Mouse (Mus musculus): ENCODE measurements at regions not wholly inside any gene's neighbourhood (a gene's known extent, or its start where the extent isn't known, plus 50 kb on each side); places are given as distances from the start of the nearest gene placed in this dataset.

- H3K4me2 ChIP-seq (ENCODE audit: low read depth), result no peak overlapping the region
- DNase-seq (ENCODE audit: low spot score) (no peak), ATAC-seq (ENCODE audit: insufficient read depth, low FRiP score, low TSS enrichment) (no peak)
- H3K27me3 ChIP-seq (ENCODE audit: control insufficient read depth, insufficient read depth, low read length), result no peaks in the 10 kb centered on the region
- H3K4me3 ChIP-seq (ENCODE audit: low read depth, low read length), result no peak overlapping the region
- no peak overlapping the region for H3K9ac ChIP-seq (ENCODE audit: low read length)
- WGBS, result 85% methylated on average over 2 of the region's 2 CpGs
- H3K27ac ChIP-seq (ENCODE audit: low read depth, low read length), result no peak overlapping the region
- no peaks in the 10 kb centered on the region for H3K9me3 ChIP-seq (ENCODE audit: control insufficient read depth, low read length)
- no peaks in the 10 kb centered on the region for H3K36me3 ChIP-seq (ENCODE audit: control insufficient read depth, insufficient read depth, low read length)
- H3K4me1 ChIP-seq (ENCODE audit: control insufficient read depth, insufficient read depth, low read length), result no peaks in the 10 kb centered on the region
Measured at GRCm38 (mm10) chr14:102038145-102038544, 308.4 kb downstream of the Lmo7 start.

GRCm38 (mm10) chr14:102037487-102037886 is 307.7 kb downstream of the Lmo7 start:
- H3K9ac ChIP-seq (ENCODE audit: low read length), result no peak overlapping the region
- H3K4me1 ChIP-seq (ENCODE audit: control insufficient read depth, insufficient read depth, low read length), result no peaks in the 10 kb centered on the region
- no peaks in the 10 kb centered on the region for H3K27me3 ChIP-seq (ENCODE audit: control insufficient read depth, insufficient read depth, low read length)
- no peak for ATAC-seq (ENCODE audit: insufficient read depth, low FRiP score, low TSS enrichment)
- no peak overlapping the region for H3K4me2 ChIP-seq (ENCODE audit: low read depth)
- H3K9me3 ChIP-seq (ENCODE audit: control insufficient read depth, low read length), result no peaks in the 10 kb centered on the region
- no peak overlapping the region for H3K4me3 ChIP-seq (ENCODE audit: low read depth, low read length)
- no peak overlapping the region for H3K27ac ChIP-seq (ENCODE audit: low read depth, low read length)
- WGBS, result 90% methylated on average over 5 of the region's 5 CpGs
- DNase-seq (ENCODE audit: low spot score), result no peak
- no peaks in the 10 kb centered on the region for H3K36me3 ChIP-seq (ENCODE audit: control insufficient read depth, insufficient read depth, low read length)

- 80% methylated on average over 10 of the region's 10 CpGs for WGBS
- no peaks in the 10 kb centered on the region for H3K4me1 ChIP-seq (ENCODE audit: control insufficient read depth, insufficient read depth, low read length)
- no peaks in the 10 kb centered on the region for H3K9me3 ChIP-seq (ENCODE audit: control insufficient read depth, low read length)
- no peaks in the 10 kb centered on the region for H3K36me3 ChIP-seq (ENCODE audit: control insufficient read depth, insufficient read depth, low read length)
- H3K27ac ChIP-seq (ENCODE audit: low read depth, low read length), result no peak overlapping the region
- H3K4me2 ChIP-seq (ENCODE audit: low read depth), result no peak overlapping the region
- no peaks in the 10 kb centered on the region for H3K27me3 ChIP-seq (ENCODE audit: control insufficient read depth, insufficient read depth, low read length)
- H3K9ac ChIP-seq (ENCODE audit: low read length), result no peak overlapping the region
- no peak overlapping the region for H3K4me3 ChIP-seq (ENCODE audit: low read depth, low read length)
- no peak for ATAC-seq (ENCODE audit: insufficient read depth, low FRiP score, low TSS enrichment)
- DNase-seq (ENCODE audit: low spot score), result no peak
Measured at GRCm38 (mm10) chr14:102031047-102031903, 301.5 kb downstream of the Lmo7 start.

- no peaks in the 10 kb centered on the region; the same call in 1 of the 2 replicates for H3K4me1 ChIP-seq (ENCODE audit: control insufficient read depth, insufficient read depth, low read length)
- WGBS, result 60% methylated on average over 3 of the region's 3 CpGs
- no peak for DNase-seq (ENCODE audit: low spot score)
- H3K4me2 ChIP-seq (ENCODE audit: low read depth), result no peak overlapping the region
- no peaks in the 10 kb centered on the region for H3K9me3 ChIP-seq (ENCODE audit: control insufficient read depth, low read length)
- no peak for ATAC-seq (ENCODE audit: insufficient read depth, low FRiP score, low TSS enrichment)
- no peak overlapping the region for H3K27ac ChIP-seq (ENCODE audit: low read depth, low read length)
- no peak overlapping the region for H3K9ac ChIP-seq (ENCODE audit: low read length)
- no peaks in the 10 kb centered on the region for H3K36me3 ChIP-seq (ENCODE audit: control insufficient read depth, insufficient read depth, low read length)
- H3K4me3 ChIP-seq (ENCODE audit: low read depth, low read length), result no peak overlapping the region
- no peaks in the 10 kb centered on the region for H3K27me3 ChIP-seq (ENCODE audit: control insufficient read depth, insufficient read depth, low read length)
Measured at GRCm38 (mm10) chr14:102024646-102025045, 294.9 kb downstream of the Lmo7 start.

- no peak overlapping the region for H3K27ac ChIP-seq (ENCODE audit: low read depth, low read length)
- H3K9ac ChIP-seq (ENCODE audit: low read length), result no peak overlapping the region
- ATAC-seq (ENCODE audit: insufficient read depth, low FRiP score, low TSS enrichment) (peak; percentile 48; the same call in 1 of the 2 replicates), DNase-seq (ENCODE audit: low spot score) (peak; percentile 36)
- H3K36me3 ChIP-seq (ENCODE audit: control insufficient read depth, insufficient read depth, low read length), result no peaks in the 10 kb centered on the region
- H3K4me3 ChIP-seq (ENCODE audit: low read depth, low read length), result no peak overlapping the region
- 31% methylated on average over 8 of the region's 8 CpGs for WGBS
- H3K4me1 ChIP-seq (ENCODE audit: control insufficient read depth, insufficient read depth, low read length), result no peaks in the 10 kb centered on the region; the same call in 1 of the 2 replicates
- H3K27me3 ChIP-seq (ENCODE audit: control insufficient read depth, insufficient read depth, low read length), result no peaks in the 10 kb centered on the region
- no peaks in the 10 kb centered on the region for H3K9me3 ChIP-seq (ENCODE audit: control insufficient read depth, low read length)
- no peak overlapping the region for H3K4me2 ChIP-seq (ENCODE audit: low read depth)
Measured at GRCm38 (mm10) chr14:102020161-102020605, 290.4 kb downstream of the Lmo7 start.

- no peak overlapping the region for H3K27ac ChIP-seq (ENCODE audit: low read depth, low read length)
- no peaks in the 10 kb centered on the region for H3K36me3 ChIP-seq (ENCODE audit: control insufficient read depth, insufficient read depth, low read length)
- ATAC-seq (ENCODE audit: insufficient read depth, low FRiP score, low TSS enrichment) (peak; percentile 76; the same call in 1 of the 2 replicates), DNase-seq (ENCODE audit: low spot score) (no peak)
- H3K27me3 ChIP-seq (ENCODE audit: control insufficient read depth, insufficient read depth, low read length), result no peaks in the 10 kb centered on the region
- no peaks in the 10 kb centered on the region for H3K9me3 ChIP-seq (ENCODE audit: control insufficient read depth, low read length)
- no peak overlapping the region for H3K9ac ChIP-seq (ENCODE audit: low read length)
- WGBS, result 62% methylated on average over 2 of the region's 2 CpGs
- no peak overlapping the region for H3K4me3 ChIP-seq (ENCODE audit: low read depth, low read length)
- no peak overlapping the region for H3K4me2 ChIP-seq (ENCODE audit: low read depth)
- no peaks in the 10 kb centered on the region; the same call in 1 of the 2 replicates for H3K4me1 ChIP-seq (ENCODE audit: control insufficient read depth, insufficient read depth, low read length)
Measured at GRCm38 (mm10) chr14:102019320-102019719, 289.6 kb downstream of the Lmo7 start.

GRCm38 (mm10) chr14:102016572-102016971 is 286.8 kb downstream of the Lmo7 start:
- no peak for DNase-seq (ENCODE audit: low spot score)
- no peaks in the 10 kb centered on the region for H3K9me3 ChIP-seq (ENCODE audit: control insufficient read depth, low read length)
- H3K36me3 ChIP-seq (ENCODE audit: control insufficient read depth, insufficient read depth, low read length), result no peaks in the 10 kb centered on the region
- no peaks in the 10 kb centered on the region for H3K27me3 ChIP-seq (ENCODE audit: control insufficient read depth, insufficient read depth, low read length)
- no peaks in the 10 kb centered on the region; the same call in 1 of the 2 replicates for H3K4me1 ChIP-seq (ENCODE audit: control insufficient read depth, insufficient read depth, low read length)
- no peak overlapping the region for H3K9ac ChIP-seq (ENCODE audit: low read length)
- no peak overlapping the region for H3K4me3 ChIP-seq (ENCODE audit: low read depth, low read length)
- H3K27ac ChIP-seq (ENCODE audit: low read depth, low read length), result no peak overlapping the region
- ATAC-seq (ENCODE audit: insufficient read depth, low FRiP score, low TSS enrichment), result no peak
- H3K4me2 ChIP-seq (ENCODE audit: low read depth), result no peak overlapping the region

- no peak overlapping the region for H3K4me3 ChIP-seq (ENCODE audit: low read depth, low read length)
- no peaks in the 10 kb centered on the region for H3K27me3 ChIP-seq (ENCODE audit: control insufficient read depth, insufficient read depth, low read length)
- H3K4me1 ChIP-seq (ENCODE audit: control insufficient read depth, insufficient read depth, low read length), result no peaks in the 10 kb centered on the region; the same call in 1 of the 2 replicates
- ATAC-seq (ENCODE audit: insufficient read depth, low FRiP score, low TSS enrichment) (no peak), DNase-seq (ENCODE audit: low spot score) (no peak)
- no peaks in the 10 kb centered on the region for H3K9me3 ChIP-seq (ENCODE audit: control insufficient read depth, low read length)
- no peak overlapping the region for H3K4me2 ChIP-seq (ENCODE audit: low read depth)
- 88% methylated on average over 13 of the region's 13 CpGs for WGBS
- no peak overlapping the region for H3K9ac ChIP-seq (ENCODE audit: low read length)
- H3K27ac ChIP-seq (ENCODE audit: low read depth, low read length), result no peak overlapping the region
- H3K36me3 ChIP-seq (ENCODE audit: control insufficient read depth, insufficient read depth, low read length), result no peaks in the 10 kb centered on the region
Measured at GRCm38 (mm10) chr14:102014976-102015603, 285.3 kb downstream of the Lmo7 start.

- Histone ChIP-seq H3K9ac (ENCODE audit: low read length) (no peak overlapping the region), H3K36me3 (ENCODE audit: control insufficient read depth, insufficient read depth, low read length) (no peaks in the 10 kb centered on the region), H3K4me1 (ENCODE audit: control insufficient read depth, insufficient read depth, low read length) (no peaks in the 10 kb centered on the region), H3K4me2 (ENCODE audit: low read depth) (no peak overlapping the region), H3K9me3 (ENCODE audit: control insufficient read depth, low read length) (no peaks in the 10 kb centered on the region), H3K27me3 (ENCODE audit: control insufficient read depth, insufficient read depth, low read length) (no peaks in the 10 kb centered on the region), H3K4me3 (ENCODE audit: low read depth, low read length) (no peak overlapping the region), H3K27ac (ENCODE audit: low read depth, low read length) (no peak overlapping the region)
- WGBS, result 78% methylated on average over 3 of the region's 3 CpGs
- ATAC-seq (ENCODE audit: insufficient read depth, low FRiP score, low TSS enrichment) (no peak), DNase-seq (ENCODE audit: low spot score) (no peak)
Measured at GRCm38 (mm10) chr14:102013238-102013637, 283.5 kb downstream of the Lmo7 start.

Measured in neural tube, embryonic 11.5 days (tissue).